Mouse (Mus musculus): ENCODE results near the gene Lmbr1l. TPM values are rescaled to one million over a fixed set of nuclear protein-coding genes. Genes with fewer than 3 reads are reported as not detected.
"Not testable (repeated sequence)": the region's sequence is repeated elsewhere in the genome, so short reads cannot be mapped to it uniquely, and the experiment has no call there.

The Lmbr1l gene
- polyA plus RNA-seq, 1 experiment from 2014 or later: 22.5 TPM

GRCm38 (mm10) chr15:98951122-98952062 is 33.4 kb upstream of the Lmbr1l start:
- ATAC-seq (ENCODE audit: low FRiP score, low read depth); H3K27ac ChIP-seq; H3K9me3 ChIP-seq; H3K27me3 ChIP-seq: not testable (repeated sequence)
- Histone ChIP-seq H3K36me3 (peaks cover 11% of the 10 kb centered on the region), H3K4me2 (replicated peaks) (peak overlapping the region; percentile 81), H3K9ac (peak overlapping the region; percentile 92), H3K4me3 (peak overlapping the region; percentile 80), H3K4me1 (peaks cover 21% of the 10 kb centered on the region)
- WGBS: 89% methylated on average over 11 of the region's 15 CpGs

DNA sequence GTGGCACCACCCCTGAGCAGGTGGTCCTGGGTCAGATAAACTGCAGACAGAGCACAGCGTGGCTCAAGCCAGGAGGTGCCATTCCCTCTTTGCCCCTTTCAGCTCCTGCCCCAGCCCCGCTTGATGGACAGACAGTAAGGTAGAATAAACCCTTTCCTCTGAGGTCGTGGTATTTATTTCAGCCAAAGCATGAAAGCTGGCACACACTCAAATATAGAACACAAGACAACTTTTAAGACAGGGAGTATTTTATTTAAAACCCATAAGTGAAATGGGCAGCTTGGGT is 31.5 kb upstream of the Lmbr1l start:
- Histone ChIP-seq H3K4me2 (replicated peaks) (no peak overlapping the region), H3K27me3 (no peaks in the 10 kb centered on the region), H3K9ac (no peak overlapping the region), H3K36me3 (peaks cover 11% of the 10 kb centered on the region), H3K9me3 (0 out of 2 replicates have a peak, but pooled peaks cover 4% of the 10 kb centered on the region), H3K4me3 (no peak overlapping the region), H3K27ac (no peak overlapping the region), H3K4me1 (peaks cover 16% of the 10 kb centered on the region)
- no peak for ATAC-seq (ENCODE audit: low FRiP score, low read depth)
- 83% methylated on average over 3 of the region's 3 CpGs for WGBS

DNA sequence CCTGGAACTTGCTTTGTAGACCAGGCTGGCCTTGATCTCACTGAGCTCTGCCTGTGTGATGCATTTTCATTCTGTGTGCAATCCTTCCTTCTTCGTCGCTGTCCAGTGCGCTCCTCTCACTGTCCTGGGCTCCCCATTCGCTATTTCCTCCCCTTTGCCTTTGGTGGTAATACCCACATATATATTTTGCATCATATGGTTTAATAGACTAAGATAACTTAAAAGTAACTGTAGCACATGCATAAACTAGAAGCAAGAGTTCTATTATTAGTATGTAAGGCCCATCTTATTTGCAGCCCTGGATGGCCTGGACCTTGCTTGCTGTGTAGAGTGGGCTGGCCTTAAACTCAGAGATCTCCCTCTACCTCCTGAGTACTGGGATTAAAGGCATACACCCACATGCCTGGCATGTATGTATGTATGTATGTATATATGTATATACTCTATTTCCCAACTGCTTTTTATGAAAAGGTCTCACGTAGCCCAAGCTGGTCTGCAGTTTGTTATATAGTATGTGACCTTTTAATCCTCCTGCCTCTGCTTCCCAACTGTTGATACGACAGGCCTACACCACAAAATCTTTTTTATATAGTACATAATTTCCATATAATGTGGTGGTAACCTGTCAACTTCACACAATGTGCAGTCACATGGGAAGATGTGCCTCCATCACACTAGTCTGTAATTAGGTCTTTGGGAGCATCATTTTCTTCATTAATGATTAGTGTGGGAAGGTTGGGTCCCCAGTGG is 31.0 kb upstream of the Lmbr1l start:
- Histone ChIP-seq H3K4me1 (peaks cover 11% of the 10 kb centered on the region), H3K4me3 (no peak overlapping the region), H3K4me2 (replicated peaks) (no peak overlapping the region), H3K9me3 (0 out of 2 replicates have a peak, but pooled peaks cover 4% of the 10 kb centered on the region), H3K9ac (no peak overlapping the region), H3K36me3 (peaks cover 11% of the 10 kb centered on the region), H3K27me3 (no peaks in the 10 kb centered on the region), H3K27ac (no peak overlapping the region)
- no peak for ATAC-seq (ENCODE audit: low FRiP score, low read depth)
- 74% methylated on average over 6 of the region's 6 CpGs for WGBS

GRCm38 (mm10) chr15:98948382-98948781 is 30.4 kb upstream of the Lmbr1l start:
- Histone ChIP-seq H3K27me3 (no peaks in the 10 kb centered on the region), H3K9me3 (0 out of 2 replicates have a peak, but pooled peaks cover 4% of the 10 kb centered on the region), H3K36me3 (peaks cover 11% of the 10 kb centered on the region), H3K4me1 (peaks cover 9% of the 10 kb centered on the region), H3K27ac (no peak overlapping the region), H3K4me2 (replicated peaks) (no peak overlapping the region), H3K9ac (no peak overlapping the region), H3K4me3 (no peak overlapping the region)
- ATAC-seq (ENCODE audit: low FRiP score, low read depth): no peak

DNA sequence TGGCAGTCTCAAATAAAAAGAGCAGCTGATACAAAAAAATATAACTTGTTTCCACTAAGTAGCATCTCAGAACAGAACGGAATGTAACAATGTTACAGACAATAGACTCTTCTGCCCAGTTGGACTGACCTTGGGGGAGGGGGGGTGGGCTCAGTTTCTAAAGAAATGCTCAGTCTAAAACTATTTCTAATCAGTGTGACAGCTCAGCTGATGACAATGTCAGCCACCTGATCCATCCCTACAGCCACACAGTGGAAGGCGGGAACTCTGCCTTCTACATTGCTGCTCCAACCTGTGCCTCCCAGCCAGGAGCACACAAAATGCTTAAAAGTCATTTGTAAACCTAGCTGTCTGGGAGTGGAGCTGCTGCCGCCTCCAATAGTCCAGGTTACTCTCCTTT is 29.9 kb upstream of the Lmbr1l start:
- ATAC-seq (ENCODE audit: low FRiP score, low read depth): no peak

DNA sequence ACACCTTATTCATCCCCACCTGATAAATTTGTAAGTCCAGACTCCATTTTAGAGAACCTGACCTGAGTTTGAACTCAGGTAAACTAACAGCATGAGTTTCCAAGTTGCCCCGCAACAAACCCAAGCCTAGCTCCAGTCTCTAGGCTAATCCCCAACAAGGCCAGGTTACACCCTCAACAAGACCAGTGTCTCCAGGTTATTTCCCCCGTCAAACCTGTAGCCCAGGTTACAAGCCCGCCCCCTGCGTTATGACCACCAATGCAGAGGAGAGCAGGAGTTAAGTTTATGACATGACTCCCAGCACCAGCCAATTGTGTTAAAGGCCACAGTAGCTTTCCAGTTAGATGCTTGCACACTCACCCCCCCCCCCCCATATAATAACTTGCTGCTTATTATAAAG is 25.1 kb upstream of the Lmbr1l start:
- ATAC-seq (ENCODE audit: low FRiP score, low read depth): no peak

More for the DNA sequence above, 29.9 kb upstream of the Lmbr1l start:
- Histone ChIP-seq H3K4me1 (peaks cover 9% of the 10 kb centered on the region), H3K4me3 (no peak overlapping the region), H3K27me3 (no peaks in the 10 kb centered on the region), H3K4me2 (replicated peaks) (no peak overlapping the region), H3K27ac (no peak overlapping the region; the same call in 1 of the 2 replicates), H3K36me3 (peaks cover 11% of the 10 kb centered on the region), H3K9me3 (0 out of 2 replicates have a peak, but pooled peaks cover 4% of the 10 kb centered on the region), H3K9ac (no peak overlapping the region)
- WGBS: 52% methylated on average over 3 of the region's 3 CpGs

DNA sequence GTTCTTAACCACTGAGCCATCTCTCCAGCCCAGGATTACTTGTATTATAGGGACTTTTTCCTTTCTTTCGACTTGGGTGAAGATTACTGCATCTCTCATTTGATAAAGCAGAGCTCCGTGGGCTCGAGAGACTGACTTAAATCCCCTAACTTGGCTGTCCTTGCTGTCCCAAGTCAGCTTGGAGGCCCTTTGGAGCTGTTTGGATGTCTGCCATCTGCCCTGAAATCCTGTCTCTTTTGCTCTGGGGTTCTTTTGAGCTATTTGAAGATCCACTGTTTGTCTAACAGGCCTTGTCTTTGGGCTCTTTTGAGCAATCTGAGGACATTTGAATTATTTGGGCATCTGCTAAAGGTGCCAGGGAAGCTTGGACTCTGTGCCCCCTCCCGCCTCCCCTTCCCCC is 24.1 kb upstream of the Lmbr1l start:
- Histone ChIP-seq H3K9ac (no peak overlapping the region), H3K9me3 (0 out of 2 replicates have a peak, but pooled peaks cover 4% of the 10 kb centered on the region), H3K4me3 (no peak overlapping the region), H3K27me3 (no peaks in the 10 kb centered on the region), H3K36me3 (no peaks in the 10 kb centered on the region), H3K4me2 (replicated peaks) (no peak overlapping the region), H3K4me1 (no peaks in the 10 kb centered on the region), H3K27ac (no peak overlapping the region)
- ATAC-seq (ENCODE audit: low FRiP score, low read depth): no peak
- 87% methylated on average over 4 of the region's 4 CpGs for WGBS

More for the DNA sequence above, 25.1 kb upstream of the Lmbr1l start:
- Histone ChIP-seq H3K4me1 (no peaks in the 10 kb centered on the region), H3K9ac (no peak overlapping the region), H3K4me2 (replicated peaks) (no peak overlapping the region), H3K27ac (no peak overlapping the region), H3K9me3 (0 out of 2 replicates have a peak, but pooled peaks cover 4% of the 10 kb centered on the region), H3K36me3 (no peaks in the 10 kb centered on the region), H3K4me3 (no peak overlapping the region), H3K27me3 (no peaks in the 10 kb centered on the region)
- WGBS: 65% methylated on average over 4 of the region's 4 CpGs

DNA sequence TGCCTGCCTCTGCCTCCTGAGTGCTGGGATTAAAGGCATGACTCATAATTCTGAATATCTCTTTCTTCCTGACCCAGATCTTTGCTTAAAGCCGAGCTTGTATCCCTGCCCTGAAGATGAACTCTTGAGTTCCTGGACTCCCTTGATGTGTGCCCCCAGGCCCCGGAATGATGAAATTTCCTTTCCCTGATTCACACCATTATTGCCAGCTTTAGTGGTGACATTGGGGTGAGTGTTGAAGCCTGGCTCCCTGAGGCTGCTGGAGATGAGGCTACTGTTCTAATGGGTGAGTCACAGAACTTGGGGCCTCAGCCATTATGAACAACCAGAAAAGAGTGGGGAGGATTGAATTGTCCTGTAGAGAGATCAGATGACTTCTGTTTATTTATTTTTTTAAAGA is 23.5 kb upstream of the Lmbr1l start:
- no peaks in the 10 kb centered on the region for H3K27me3 ChIP-seq
- no peak for ATAC-seq (ENCODE audit: low FRiP score, low read depth)
- no peak overlapping the region for H3K27ac ChIP-seq
- H3K9me3 ChIP-seq: 0 out of 2 replicates have a peak, but pooled peaks cover 4% of the 10 kb centered on the region
- H3K4me3 ChIP-seq: no peak overlapping the region
- no peak overlapping the region for H3K4me2 ChIP-seq (replicated peaks)
- H3K36me3 ChIP-seq: no peaks in the 10 kb centered on the region
- H3K9ac ChIP-seq: no peak overlapping the region
- H3K4me1 ChIP-seq: no peaks in the 10 kb centered on the region
- WGBS: 71% methylated on average over 2 of the region's 2 CpGs

GRCm38 (mm10) chr15:98940816-98941215 is 22.8 kb upstream of the Lmbr1l start:
- no peak overlapping the region for H3K9ac ChIP-seq
- WGBS: 65% methylated on average over 10 of the region's 10 CpGs
- H3K27ac ChIP-seq: no peak overlapping the region
- H3K27me3 ChIP-seq: no peaks in the 10 kb centered on the region
- H3K4me2 ChIP-seq (replicated peaks): no peak overlapping the region
- peaks cover 5% of the 10 kb centered on the region for H3K4me1 ChIP-seq
- no peak overlapping the region for H3K4me3 ChIP-seq
- H3K36me3 ChIP-seq: no peaks in the 10 kb centered on the region
- 0 out of 2 replicates have a peak, but pooled peaks cover 4% of the 10 kb centered on the region for H3K9me3 ChIP-seq
- no peak for ATAC-seq (ENCODE audit: low FRiP score, low read depth)

- peaks cover 22% of the 10 kb centered on the region for H3K4me1 ChIP-seq
- H3K36me3 ChIP-seq: peaks cover 10% of the 10 kb centered on the region
- peak within 1 kb of the TSS; percentile 78 for H3K4me3 ChIP-seq
- under 1% methylated on average over 54 of the region's 58 CpGs for WGBS
- H3K27ac ChIP-seq: peak within 1 kb of the TSS; percentile 99
- peak within 1 kb of the TSS; percentile 85 for H3K4me2 ChIP-seq (replicated peaks)
- H3K27me3 ChIP-seq: no peaks in the 10 kb centered on the region
- peak; percentile 96 for ATAC-seq (ENCODE audit: low FRiP score, low read depth)
- no peaks in the 10 kb centered on the region for H3K9me3 ChIP-seq
- H3K9ac ChIP-seq: peak within 1 kb of the TSS; percentile 96
Measured at GRCm38 (mm10) chr15:98934217-98934839, 16.3 kb upstream of the Lmbr1l start, which contains the start of gene Tuba1b. Gene Tuba1b, minus strand, starts transcription at chr15:98934565.

- Histone ChIP-seq H3K27me3 (no peaks in the 10 kb centered on the region), H3K9me3 (no peaks in the 10 kb centered on the region), H3K4me1 (peaks cover 25% of the 10 kb centered on the region), H3K4me2 (replicated peaks) (peak overlapping the region; percentile 85), H3K27ac (peak overlapping the region; percentile 99), H3K9ac (peak overlapping the region; percentile 96), H3K4me3 (peak overlapping the region; percentile 78), H3K36me3 (peaks cover 10% of the 10 kb centered on the region)
- under 1% methylated on average over 35 of the region's 35 CpGs for WGBS
- ATAC-seq (ENCODE audit: low FRiP score, low read depth): peak; percentile 87
Measured at GRCm38 (mm10) chr15:98933833-98934216, 15.8 kb upstream of the Lmbr1l start.
